Mouse (Mus musculus): Measurements from ENCODE around the gene Nbea.

GRCm38 (mm10) chr3:55635542-55636172 lies 547.8 kb downstream of the Nbea start:
- no peak for TF ChIP-seq MAX (IDR thresholded peaks at IDR 0.05; ENCODE audit: low read depth)
- no peak for TF ChIP-seq TCF3 (IDR thresholded peaks at IDR 0.05; ENCODE audit: insufficient read length, low read depth)
- no peak for TF ChIP-seq MYOG (IDR thresholded peaks at IDR 0.05; ENCODE audit: control insufficient read depth in 1 of 3, insufficient read depth in 1 of 3, insufficient read length in 2 of 3, low read depth in 2 of 3)
- TF ChIP-seq POLR2A (IDR thresholded peaks at IDR 0.05; ENCODE audit: insufficient read length, low read depth): no peak
- no peak for TF ChIP-seq USF1 (IDR thresholded peaks at IDR 0.05; ENCODE audit: low read depth)

Data from myocyte (in vitro differentiated cells).